Mouse (Mus musculus) left cerebral cortex, adult 9 months (tissue): ENCODE data around the gene Ruvbl2.

ENCODE experiments used
- DNase-seq, 2 experiments: peaks; one replicate each; pipeline ENCODE4 v3.0.0; 2022; ENCODE audit warnings: low spot score in 2 of 2

Gene Ruvbl2

DNA sequence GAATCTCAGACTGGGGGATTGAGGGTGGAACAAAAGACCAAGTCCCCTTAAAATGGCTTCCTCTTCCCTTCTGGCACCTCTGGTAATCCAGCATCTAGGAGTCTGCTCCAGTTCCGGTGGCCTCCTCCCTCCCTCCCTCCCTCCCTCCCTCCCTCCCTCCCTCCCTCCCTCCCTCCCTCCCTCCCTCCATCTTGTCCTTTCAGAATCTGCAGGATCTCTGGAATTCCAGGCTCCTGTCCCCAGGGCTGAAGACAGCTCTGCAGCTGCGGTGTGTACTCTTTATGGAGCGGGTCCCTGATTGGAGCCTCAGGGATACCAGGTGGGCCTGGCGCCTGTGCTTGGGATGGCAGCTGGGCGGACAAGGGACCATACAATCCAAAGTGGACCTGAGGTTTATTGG lies 23.4 kb upstream of the Ruvbl2 start:
- no peak for DNase-seq

DNA sequence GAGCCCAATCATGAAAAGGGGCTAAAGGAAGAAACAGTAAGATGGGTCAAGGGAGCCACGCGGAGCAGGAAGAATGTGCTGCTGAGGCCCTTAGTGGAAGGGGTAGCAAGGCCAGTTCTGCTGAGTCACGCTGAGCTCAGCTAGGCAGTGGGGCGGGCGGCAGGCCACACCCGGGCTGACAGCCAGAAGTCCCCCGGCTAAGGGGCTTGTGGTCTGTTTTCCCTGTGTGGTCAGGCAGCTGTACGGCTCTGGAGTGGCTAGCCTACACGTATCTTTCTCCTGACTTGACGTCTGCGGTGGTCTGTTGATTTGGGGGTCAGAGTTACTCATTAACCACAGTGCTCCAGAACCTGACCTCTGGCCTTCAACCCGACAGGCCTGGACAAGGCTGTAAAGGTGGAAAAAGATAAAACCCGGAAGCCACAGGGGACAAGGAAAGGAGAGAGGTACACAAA lies 23.0 kb upstream of the Ruvbl2 start:
- peak in 1 of 2 experiments; percentile 49 for DNase-seq

DNA sequence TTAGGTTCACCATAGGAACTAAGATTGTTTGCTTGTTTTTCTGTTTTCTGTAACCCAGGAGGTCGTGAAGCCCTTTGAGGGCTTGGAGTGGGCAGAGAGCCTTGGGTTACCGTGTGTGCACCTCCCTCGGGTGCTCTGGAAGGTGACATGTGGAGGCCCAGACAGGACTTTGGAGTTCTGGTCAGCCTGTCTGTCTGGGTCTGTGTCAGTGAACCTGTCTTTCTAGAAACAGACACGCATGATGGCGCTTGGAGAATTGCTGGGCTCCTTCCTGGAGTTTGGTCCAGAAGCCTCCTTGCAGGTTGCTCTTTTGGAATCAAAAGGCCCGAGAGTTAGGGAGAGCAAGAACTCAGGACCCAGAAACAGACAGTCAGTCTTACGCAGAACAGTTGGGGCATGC lies 22.5 kb upstream of the Ruvbl2 start:
- DNase-seq: no peak

DNA sequence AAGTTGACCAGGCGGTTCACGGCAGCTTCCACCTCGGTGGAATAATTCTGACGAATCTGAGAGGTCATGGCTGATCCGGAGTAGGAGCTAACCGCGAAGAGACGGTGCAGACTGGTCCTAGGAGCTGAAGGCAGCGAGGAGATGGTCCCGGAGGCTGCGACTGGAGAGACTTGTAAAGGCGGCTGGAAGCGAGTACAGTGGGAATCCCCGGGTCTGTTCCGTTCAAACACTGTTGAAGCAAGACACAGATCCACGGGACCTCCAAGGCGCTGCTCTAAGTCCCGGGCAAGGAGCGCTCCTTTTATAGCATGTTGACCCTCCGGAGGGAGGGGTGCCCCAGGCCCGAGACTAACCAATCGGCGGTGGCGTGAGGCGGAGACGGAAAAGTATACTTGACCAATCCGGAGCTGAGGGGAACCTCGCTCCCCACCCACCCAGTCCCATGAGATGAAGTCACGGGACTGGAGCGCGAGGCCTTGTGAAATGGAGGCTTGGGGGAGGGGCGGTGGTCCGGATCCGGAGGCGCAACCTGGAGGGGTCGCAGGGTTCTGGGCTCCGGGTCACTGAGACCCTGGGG lies 21.8 kb upstream of the Ruvbl2 start, which contains the start of gene Ftl1:
TSS of gene Ftl1 (minus strand) at position 321 of the 577 bp plus-strand sequence.
- DNase-seq: peak; percentile 95 to 98

DNA sequence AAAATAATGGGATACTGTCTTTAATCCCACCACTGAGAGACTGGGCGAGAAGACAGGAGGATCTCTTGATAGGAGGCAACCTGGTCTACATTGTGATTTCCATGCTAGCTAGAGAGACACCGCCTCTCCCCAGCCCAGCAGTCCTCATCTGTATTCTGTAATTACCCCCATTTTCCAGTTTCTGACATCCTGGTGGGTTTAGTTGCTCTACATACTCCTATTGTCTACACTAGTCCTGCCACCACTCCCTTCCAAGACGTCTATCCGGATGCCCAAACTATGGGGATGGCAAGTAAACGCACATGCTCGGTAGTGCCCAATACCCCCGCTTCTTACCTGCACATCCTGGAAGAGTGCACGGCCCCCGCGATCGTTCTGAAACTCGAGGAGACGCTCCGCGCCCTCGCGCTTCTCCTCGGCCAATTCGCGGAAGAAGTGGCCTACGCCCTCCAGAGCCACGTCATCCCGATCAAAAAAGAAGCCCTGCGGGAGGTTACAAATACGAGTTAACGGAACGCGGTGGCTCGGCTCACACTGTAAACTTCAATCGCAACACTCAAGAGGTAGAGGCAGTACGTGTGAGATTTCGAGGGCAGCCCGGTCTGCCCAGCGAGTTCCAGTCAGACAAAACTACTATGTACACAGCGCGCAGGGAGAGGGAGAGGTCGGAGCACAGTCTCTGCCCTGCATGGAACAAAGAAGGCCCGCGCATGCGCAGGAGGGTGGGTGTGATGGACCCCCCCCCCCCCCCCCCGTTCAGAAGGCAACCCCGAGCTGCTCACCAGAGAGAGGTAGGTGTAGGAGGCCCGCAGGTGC lies 21.1 kb upstream of the Ruvbl2 start:
- DNase-seq: peak in 1 of 2 experiments; percentile 68

DNA sequence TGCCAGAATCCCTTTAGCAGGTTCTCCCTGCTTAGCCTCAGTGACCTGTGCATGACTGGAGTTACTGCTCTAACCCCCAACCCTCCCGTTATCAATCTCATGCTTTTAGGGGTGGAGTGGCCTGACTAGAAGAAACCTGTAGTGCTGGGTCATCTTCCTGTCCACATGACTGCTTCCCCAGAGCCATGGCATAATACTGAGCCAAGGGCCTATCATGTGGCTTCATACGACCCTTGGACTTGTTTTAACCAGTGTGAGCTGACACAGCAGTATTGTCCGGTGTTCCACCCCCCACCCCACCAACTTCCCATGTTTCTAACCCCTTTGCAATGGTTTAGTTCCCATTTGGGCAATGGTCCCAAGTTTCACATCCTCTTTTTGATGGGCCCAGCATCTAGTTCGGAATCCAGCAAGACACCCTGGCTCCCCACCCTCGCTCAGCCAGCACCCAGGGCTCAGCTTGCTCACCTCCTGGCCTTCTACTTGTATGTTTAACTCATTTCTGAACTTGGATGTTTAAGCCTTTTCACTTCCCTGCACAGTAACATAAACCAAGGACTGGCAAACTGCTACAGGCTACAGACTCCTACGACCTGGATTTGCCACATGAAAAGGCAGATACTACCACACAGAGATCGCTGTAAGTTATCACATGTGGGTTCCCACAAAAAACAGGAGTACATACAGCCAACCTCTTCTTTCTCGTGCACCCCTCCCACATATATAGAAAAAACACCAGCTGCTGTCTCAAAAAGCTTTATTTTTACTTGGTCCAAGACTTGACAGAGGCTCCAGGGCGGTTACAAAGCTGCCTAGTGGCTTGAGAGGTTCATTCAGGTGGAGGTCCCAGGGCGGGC lies 19.5 kb upstream of the Ruvbl2 start:
- DNase-seq: no peak

DNA sequence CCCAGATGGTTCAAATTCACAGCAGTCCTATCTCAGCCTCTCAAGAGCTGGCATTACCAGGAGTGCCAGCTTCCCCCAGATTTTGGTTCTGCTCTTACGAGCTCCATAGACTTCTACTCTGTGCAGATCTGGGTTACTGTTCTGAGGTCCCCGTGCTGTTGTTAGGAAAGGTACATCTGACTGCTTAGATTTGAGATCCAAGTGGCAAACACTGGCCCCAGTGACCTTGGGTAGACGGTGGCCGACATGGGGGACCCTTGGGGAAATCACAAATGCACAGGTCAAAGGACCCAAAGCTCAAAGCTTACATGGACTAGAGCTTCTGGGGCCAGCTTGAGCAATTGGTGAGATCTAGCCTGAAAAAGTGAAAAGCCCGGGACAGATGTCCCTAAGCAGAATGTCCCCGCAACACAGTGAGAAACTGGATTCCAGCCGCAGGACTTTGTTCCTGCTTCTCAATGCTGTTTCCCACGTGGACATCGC lies 18.9 kb upstream of the Ruvbl2 start:
- no peak for DNase-seq

DNA sequence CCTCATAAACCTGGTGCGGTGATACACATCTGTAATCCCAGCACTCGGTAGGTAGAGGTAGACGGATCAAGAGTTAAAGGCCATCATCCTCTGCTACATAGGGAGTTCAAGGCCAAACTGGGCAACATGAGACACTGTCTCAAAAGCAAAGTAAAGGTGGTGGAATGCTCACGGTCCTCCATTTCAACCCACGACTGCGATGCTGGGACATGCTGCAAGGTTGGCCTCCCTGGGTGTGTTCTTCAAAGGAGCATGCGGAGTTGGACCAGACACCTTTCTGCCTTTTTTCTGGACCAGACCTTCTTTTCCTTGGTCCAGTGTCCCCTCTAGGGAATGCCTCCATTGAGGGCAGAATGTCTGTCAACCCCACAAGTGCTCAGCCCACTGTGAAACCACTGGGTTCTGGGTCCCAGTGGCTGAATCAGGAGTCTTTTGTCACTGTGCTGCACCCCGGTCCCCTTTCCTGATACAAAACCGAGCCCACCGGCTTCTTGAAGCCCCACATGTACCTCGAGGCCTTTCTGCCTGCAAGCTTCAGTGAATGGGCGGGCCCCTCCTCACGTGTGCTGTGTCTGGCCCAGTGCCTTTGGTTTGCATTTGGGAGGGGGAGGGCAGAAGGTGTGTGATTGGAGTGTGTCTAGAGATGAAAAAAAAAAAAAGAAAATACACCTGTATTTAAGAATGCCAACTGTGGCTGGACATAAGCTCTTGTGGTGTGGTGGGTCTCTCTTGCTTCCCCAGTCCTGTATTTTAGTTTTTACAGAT lies 18.2 kb upstream of the Ruvbl2 start:
- no peak for DNase-seq

DNA sequence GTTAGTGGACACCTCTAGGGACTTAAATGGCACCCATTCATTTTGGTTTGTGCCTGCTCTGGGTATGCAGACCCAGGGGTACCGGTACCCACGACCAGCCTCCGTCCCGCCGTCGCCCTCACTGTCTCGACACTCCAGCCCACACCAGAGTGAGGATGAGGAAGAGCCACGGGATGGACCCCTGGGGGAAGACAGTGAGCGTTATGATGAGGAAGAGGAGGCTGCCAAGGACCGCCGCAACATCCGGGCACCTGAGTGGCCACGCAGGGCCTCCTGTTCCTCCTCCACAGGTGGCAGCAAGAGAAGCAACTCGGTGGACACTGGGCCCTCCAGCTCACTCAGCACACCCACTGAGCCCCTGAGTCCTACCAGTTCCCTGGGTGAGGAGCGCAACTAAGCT lies 17.1 kb upstream of the Ruvbl2 start:
- no peak for DNase-seq

DNA sequence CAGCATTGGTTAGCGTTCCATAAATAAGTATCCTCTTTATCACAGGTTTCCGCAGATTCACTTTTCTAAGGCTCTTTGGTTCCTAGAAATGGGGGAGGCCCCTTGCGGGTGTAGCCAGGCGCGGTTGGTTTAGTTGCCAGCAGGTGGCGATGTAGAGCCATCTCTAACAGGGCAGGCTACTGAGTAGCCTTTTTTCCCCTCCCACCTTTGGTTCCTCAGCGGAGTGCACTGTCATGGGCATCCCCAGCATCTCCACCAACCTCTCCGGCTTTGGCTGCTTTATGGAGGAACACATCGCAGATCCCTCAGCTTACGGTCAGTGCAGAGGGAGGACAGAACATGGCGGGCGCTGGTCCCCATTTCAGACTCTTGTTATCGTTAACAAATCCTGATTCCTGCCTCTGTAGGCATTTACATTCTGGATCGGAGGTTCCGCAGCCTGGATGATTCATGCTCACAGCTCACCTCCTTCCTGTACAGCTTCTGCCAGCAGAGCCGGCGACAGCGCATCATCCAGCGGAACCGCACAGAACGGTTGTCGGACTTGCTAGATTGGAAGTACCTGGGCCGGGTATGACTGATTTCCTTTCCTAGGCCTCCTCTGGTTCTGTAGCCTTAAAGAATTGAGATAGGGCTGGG lies 13.6 kb upstream of the Ruvbl2 start:
- DNase-seq: peak in 1 of 2 experiments; percentile 93

DNA sequence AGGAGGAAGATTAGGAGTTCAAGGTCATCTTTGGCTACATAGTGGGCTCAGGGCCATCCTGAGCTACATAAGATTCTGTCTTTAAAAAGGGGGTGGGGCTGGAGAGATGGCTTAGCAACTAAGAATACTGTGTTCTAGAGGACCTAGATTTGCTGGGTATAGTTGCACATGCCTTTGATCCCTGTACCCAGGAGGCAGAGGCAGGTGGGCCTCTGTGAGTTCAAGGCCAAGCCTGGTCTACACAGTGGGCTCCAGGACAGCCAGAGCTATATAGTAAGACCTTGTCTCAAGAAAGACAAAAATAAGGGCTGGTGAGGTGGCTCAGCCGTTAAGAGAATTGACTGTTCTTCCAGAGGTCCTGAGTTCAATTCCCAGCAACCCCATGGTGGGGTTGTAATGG lies 12.1 kb upstream of the Ruvbl2 start:
- DNase-seq: no peak

DNA sequence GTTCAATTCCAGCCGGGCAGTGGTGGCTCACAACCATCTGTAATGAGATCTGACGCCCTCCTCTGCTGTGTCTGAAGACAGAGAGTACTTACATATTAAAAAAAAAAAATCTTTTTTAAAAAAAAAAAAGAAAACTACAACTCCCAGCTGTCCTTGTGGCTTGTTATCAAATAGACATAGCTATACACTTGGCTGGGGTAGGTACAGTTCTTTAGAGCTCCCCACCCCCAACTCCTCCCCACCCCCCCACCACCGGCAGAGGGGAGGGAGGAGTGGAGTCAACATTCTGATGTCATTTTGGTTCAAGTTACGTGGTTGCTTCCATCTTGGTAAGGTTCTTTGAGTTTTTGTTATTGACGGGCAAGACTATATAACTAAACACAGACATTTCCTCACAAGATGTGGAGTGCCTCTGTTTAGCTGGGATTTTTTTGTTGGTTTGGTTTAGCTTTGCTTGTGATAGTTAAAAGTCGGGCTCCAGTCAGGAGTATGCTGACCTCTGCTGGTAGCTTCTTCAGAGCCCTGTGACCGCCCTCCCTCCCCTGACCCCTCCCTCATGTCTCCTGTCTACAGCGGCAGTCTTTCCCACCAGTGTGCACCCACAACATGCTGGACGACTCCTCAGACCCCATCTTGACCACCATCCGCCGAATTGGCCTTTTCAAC lies 9.6 kb upstream of the Ruvbl2 start:
- DNase-seq: no peak

DNA sequence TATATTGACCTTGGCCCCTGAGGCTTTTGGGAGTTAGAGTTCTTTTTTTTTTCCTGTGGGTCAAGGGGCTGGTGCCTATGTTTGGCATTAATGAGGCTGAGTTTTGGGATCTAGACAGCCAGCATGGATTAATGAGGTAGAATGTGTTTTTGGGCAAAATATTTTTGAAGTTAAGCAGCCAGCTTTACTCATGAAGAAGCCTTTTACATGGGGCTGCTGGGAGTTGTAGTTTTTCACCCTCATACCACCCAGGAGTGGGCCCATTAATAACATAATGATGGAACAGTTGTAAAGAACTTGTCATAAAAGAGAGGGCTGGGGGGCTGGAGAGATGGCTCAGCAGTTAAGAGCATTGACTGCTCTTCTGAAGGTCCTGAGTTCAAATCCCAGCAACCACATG lies 8.7 kb upstream of the Ruvbl2 start:
- DNase-seq: no peak

DNA sequence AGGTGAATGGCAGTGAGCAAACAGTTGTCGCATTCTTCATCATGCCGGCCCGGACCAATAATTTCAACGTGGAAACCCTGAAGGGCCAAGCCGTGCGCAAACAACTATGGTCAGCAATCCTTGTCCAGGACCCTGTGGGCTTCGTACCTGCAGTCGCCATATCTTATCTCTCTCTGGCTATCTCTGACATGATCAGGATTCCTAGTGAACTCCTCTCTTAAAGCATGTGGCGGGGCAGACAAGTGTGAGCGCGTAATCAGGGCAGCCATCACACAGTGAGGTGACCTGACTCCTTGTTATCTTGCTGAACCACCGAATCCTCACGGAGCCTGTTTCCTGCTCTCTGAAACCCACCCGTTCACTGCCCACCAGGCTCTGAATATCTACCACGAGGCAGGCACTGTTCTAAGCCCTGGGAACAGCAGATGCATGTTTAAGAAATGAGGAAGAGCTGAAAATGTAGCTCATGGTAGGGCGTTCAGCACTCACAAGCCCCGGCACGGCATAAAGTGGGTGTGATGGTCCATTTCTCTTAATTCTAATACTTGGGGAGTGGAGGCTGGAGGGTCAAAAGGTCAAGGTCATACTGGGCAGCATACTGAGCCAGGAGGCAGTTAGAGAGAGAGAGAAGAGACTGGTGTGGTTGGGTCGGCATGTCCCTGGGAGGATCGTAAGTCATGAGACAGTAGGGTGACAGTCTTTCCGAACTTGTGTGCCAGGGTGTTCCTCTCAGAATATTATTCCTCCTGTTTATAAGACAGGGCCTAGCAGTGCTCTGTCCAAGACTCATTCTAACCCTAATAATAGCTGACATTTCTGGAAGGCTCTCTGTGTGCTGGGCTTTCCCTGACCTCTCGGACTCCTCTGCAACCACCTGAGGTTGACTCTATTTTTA lies 5.9 kb upstream of the Ruvbl2 start:
- no peak for DNase-seq

DNA sequence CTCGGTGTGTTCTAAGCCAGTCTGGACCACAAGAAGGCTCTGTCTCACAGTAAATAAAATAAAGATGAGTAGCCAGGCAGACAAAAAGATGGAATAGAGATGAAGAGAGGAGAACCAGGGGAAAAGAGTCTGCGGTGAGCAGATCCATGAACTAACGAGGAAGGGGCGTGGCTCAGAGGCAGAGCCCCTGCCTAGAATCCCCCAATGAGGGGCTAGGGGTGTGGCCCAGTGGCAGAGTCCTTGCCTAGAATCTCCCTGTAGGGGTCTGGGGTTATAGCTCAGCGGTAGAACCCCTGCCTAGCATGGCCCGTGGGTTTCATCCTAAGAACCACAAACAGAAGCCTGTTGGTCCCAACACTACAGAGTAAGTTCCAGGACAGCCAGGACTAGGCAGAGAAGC lies 850 bp downstream of the Ruvbl2 start:
- no peak for DNase-seq

DNA sequence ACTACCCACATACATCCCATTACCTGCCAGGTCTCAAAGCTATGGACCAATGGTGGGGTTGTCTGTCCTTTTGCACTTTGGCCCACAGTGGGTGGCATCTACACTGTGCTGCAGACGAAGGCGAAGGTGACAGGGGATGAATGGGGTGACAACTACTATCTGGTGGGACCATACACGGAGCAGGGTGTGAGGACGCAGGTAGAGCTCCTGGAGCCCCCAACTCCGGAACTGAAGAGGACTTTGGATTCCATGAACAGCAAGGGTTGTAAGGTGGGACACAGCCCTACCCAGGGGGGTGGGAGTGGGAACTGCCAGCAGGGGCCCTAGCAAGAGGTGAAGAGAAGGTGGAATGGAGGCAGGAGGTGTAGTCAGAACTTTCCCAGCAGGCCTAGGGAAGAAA lies 1.5 kb downstream of the Ruvbl2 start:
- no peak for DNase-seq

DNA sequence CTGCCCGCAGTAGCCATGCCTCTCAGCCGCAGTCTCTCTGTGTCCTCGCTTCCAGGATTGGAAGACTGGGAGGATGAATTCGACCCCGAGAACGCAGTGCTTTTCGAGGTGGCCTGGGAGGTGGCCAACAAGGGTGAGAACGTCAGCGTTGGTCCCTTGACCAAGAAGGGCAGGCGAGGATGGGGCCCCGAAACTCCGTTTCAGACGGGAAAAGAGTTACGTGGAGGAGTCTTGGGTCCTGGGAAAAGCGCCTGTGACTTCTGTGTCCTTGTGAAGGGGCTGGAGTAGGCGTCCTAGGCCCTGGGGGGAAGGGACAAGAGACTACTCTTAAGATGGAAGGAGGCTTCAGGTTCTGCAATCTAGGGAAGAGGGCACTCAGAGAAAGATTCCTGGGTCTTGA lies 2.9 kb downstream of the Ruvbl2 start:
- DNase-seq: no peak

DNA sequence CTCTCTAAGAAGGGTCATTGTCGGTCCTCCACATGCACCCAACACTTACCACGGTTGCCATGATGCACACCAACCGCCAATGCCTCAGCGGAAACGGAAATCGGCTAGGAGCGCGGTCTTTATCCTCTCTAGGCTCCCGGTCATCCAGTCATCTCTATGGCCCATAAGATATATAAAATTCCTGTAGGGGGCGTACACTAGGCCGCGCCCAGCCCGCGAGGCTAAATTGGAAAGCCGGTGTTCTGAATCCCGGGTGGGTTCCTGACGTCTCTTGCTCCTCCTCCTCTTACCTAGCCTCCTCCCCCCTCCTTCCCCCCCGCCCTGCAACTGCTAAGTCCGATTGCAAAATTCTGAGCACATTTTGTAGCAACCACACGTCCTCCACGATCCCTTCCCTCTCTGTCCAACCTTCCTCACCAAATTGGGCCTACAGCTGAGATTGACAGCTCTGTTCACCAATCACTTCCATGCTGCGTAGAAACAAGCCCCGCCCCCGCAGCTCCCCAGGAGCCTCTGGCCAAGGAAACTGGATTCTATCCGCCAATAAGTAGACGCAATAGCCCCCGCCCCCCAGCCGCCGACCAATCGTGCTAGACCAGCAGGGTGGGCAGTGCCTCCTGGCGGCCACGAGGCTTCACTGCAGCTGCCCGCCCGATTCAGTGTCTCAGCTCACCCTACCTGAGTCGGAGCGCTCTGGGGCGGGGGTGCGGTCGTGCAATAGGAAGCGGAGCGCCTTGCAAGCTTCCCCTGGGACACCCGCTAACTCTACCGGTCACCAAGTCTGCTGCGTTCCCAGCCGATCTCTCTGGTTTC lies 3.5 kb downstream of the Ruvbl2 start, which contains the start of gene Gys1:
TSS of gene Gys1 (plus strand) at position 642 of the 813 bp plus-strand sequence.
- peak; percentile 100 for DNase-seq

DNA sequence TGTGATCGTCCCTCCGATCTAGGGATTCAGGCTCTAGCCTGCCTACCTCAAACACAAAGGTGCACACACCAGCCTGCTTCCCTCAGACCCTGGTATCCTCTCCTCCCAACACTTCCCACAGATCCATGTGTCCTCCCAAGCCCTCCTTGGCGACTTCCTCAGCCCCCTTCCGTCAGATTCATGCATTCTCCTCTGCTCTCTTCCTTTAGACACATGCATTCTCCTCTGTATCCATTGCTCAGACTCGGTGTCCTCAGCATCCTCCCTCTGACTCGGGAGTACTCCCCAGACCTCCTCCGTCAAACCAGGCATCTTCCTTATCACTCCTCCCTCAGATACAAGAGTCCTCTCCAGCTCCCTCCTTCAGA lies 4.1 kb downstream of the Ruvbl2 start:
- DNase-seq: no peak
